Mouse (Mus musculus) forelimb bud, embryonic 11.5 days (tissue): ENCODE measurements at regions not wholly inside any gene's neighbourhood (a gene's known extent, or its start where the extent isn't known, plus 50 kb on each side); places are given as distances from the start of the nearest gene placed in this dataset.

Experiments
- DNase-seq: peaks from one replicate; pipeline ENCODE4 v3.0.0-alpha.2; 2012; ENCODE audit warnings: low read depth, low spot score

DNA sequence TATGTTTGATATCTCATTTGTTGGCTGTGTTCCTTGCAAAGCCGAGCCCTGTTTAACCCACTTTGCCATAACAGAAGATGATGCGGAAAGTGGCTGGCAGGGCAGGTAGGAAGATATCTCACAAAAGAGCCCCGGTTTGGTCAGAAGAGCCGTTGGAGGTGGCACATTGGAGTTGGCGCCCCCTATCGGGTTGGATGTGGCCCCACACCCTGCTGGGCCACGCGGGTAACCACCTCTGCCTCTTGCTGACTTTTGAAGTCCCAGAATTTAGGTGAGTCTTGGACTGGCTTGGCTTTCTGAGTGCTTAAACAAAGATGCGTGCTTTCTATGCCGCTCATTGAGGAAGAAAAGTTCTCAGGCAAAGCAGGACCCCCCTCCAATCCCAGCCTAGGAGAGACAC lies 56.1 kb downstream of the Gm4791 start:
- DNase-seq = no peak

DNA sequence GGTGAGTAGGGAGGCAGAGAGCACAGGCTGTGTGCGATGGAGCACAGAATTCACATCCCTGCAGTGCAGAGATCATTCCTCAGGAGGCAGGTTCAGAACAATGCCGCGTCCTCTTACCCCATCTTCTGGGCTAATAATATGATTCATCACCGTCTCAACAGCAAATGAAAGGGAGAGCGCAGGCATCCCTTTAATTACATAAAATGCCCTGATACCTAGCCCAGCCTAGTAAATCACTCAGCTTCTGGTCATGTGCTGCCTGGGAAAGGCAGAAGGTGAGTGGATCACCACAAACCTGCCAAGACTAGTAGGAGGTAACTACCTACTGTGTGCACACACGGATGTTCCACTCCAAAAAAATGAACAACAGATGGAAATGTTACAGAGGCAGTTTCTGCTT lies 57.0 kb downstream of the Gm4791 start:
- DNase-seq = no peak

DNA sequence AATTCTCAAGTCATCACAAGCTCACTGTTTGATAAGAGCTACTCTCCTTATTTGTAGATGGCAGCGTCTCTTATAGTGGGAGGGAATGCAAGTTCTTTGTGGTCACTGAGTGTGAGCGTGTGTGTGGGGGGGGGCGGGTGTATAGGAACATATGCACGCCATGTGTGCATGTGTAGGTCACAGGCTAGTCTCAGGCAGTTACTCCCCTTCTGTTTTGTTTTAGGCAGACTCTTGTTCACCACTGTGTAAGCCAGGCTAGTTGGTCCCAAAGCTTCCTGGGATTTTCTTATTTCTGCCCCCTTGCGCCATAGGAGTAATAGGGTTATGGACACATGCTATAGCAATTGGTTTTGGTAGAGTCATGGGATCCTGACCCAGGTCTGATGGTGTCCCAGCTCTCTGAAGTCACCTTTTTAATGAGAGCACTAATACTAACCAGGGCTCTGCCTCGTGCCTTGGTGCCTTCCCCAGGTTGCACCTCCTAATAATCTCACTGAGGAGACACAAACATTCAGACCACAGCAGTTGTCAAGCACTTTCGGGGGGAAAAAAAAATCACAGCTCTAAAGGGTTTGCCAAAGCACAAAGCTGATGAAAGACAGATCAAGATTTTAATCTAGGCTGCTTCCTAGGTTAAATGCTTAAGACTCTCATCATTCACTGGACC lies 60.9 kb downstream of the Gm4791 start:
- DNase-seq = no peak

DNA sequence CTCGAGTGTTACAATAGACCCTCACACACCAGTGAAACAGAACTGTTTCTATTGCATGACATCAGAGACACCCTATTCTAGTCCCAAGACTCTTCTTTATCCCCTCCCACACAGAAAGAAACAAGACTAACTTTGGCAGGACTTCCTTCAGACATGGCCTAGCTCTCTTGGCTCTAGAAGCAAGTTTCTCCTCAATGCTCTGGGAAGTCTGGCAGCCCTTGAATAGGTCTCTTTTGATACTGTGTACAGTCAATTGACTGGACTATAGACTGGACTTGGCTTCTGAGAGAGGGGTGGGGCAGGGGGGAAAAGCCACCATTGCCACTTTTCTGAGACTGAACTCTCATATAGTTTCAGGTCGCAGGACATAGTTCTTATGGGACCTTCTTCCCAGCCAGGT lies 62.2 kb downstream of the Gm4791 start:
- DNase-seq = no peak

DNA sequence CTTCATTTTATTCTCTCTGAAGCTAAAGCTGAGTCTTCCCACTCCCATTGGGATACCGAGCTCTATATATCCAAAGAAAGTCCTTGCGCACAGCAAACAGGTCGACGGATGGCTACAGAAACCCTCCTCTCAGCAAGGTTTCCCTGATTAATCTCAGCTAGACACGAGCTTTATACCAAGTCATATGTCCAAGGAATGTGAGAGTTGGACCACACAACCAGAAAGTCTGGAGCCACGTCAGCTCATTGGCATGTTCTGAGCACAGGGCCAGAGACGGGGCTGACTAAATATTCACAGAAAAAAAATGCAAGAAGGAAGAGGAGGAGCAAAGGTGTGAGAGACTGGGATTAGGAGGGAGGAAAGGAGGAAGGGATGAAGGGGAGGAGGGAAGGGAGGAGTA lies 64.0 kb downstream of the Gm4791 start:
- DNase-seq = no peak

DNA sequence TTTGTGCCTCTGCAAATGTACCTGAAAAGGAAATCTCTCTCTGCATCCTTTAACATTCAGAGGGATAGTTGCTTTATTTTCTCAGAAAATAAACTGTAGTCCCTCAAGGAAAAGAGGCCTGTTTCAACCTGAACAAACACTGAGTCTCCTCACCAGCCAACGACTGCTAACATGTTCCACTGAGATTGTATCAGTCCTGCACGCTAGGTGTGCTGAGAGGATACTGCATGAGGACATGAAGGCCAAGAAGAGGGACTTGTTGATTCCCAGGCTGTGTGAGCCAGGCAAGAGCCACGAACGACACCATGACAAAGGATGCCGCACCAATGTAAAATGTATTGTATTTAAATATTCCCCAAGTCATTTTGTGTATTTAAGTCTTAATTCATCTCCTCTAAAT lies 65.2 kb downstream of the Gm4791 start:
- no peak for DNase-seq

DNA sequence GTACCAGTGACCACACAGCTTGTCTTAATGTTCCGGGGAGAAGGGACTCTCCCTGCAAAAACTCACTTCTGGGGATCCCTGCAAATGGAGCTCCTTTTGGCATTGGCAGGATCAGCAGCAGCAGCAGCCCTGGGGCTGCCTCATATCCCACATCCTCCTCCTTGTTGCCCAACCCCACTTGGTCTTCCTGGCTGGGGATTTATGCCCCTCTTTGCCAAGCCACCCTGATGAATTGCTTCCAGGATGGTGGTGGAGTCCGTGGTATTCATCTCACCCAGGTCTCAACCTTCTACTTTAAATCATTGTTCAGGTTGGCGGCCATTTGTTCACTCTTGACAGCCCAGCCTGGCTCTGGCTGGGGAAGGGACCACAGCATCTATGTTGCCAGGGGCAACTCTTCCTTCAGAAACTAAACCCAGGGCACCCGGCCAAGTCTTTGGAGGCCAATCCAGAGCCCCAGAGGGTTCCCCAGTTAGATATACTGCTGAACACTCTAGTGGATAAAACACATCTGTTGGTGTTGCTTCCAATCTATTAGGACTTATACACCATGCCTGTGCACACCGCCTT lies 66.0 kb downstream of the Gm4791 start:
- DNase-seq = no peak

DNA sequence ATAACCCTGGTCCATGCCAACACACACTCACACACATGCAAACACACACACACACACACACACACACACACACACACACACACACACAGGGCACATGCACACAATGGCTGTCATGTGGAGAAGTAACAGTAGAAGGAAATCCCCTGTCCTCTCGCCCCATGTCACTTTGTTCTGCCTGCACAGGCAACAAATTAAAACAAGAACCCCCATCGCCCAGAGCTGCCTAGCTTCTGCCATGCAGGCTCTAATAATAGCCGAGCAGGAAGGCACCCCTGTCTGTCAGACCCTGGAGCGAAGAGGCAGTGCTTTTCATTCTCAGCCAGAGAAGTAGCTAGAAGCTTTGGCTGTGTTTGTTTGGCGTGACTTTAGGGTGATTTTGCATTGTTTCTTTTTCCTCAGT lies 70.9 kb downstream of the Gm4791 start:
- no peak for DNase-seq

DNA sequence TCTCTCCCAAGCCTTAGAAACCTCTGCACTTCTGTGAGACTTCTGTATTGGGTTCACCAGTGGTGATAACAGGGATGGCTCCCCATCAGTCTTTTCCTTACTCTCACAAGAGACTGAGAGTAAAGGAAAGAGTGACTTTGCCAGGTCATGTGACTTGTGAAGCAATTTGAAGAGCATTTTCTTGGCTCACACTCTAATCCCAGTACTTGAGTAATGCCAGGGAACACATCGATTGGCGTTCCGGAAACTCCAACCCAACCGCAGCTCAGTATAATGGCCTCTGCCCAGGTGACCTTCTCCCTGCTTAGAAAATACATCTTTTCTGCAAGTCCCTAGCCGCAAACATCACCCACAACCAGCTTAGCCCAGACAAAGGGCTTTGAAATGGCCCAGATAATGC lies 72.4 kb downstream of the Gm4791 start:
- DNase-seq = no peak

DNA sequence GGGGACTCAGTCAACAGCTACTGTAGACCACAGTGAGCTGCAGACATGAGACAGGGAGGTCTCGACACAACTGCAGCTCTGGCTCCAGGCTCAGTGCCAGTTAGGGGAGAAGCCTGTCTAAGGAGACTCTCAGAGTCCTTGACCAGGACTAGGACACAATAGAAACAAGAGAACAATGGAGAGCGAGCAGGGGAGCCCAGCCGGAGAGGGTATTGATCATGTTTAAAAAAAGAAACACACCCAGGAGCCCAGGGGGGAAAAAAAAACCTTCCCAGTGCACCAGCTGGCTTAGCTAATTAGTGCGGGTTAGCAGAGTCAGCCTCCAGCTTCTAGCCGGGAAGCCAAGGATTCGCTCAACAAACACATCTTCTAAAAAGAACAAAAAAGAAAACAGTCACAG lies 78.4 kb downstream of the Gm4791 start:
- DNase-seq = no peak

DNA sequence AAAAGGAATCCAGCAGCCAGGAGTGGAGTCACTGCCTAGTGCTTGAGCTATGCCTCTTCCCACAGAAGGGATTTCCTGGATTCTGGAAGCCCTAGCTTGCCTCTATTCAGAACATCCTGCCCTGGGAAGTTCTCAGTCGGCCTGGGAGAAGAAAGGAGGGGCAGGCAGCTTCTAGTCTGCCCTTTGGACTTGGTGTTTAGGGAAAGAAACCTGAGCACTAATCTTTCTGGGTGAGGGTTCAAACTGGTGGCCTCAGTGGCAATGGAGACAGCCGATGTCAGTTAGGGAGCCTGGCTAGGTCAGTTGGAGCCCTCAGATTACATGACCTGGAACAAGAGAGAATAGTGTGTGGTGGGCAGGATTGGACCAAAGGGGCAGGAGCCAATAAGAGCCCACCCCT lies 78.9 kb downstream of the Gm4791 start:
- no peak for DNase-seq

DNA sequence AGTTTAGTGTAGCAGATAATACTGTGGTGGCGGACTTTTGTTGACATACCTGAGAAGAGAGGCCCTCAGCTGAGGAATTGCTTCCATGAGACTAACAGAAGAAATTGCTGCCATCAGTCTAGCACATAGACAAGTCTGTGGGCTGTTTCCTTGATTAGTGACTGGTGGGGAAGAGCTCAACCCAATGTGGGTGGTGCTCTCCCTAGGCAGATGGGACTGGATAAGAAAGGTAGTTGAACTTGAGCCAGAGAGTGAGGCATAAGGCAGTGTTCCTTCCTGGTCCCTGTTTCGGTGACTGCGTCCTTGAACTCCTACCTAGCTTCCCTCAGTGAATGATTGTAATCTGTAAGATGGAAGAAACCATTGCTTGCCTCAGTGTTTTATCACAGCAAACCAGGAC lies 79.4 kb downstream of the Gm4791 start:
- DNase-seq = no peak

DNA sequence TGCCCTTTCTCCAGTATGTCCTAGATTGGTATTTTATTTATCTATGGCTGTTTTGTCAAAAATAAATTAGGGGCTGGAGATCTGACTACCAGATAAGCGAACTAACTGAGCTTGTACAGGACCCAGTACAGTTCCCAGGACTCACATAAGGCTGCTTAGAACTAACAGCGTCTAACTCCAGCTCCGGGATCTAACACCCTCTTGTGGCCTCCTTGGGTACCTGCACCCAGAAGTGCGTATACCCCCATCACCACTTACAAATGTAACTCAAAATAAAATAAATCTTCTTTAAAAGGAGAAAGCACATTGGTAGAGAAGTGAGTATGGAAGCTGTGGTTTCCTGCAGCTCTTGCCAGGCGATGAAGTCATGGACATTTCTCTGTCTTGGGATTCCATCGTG lies 82.9 kb downstream of the Gm4791 start:
- no peak for DNase-seq

DNA sequence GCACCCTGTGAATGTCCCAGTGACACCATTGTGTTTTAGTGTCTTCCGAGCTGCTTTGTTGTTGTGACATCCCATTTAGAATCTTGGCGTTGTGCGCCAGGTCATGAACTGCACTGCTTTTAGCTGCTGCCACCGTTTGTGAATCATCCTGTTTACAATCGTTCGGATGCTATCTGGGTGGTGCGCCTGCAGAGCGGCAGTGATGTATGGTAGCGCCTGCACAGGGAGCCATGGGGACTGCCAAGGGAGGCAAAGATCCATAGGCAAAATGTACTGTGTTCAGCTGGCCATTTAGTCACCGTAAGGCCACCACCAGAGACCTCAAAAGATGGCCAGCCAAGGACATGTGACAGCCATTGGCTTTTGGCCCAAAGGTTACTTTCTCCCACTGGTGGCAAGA lies 93.3 kb downstream of the Gm4791 start:
- no peak for DNase-seq

DNA sequence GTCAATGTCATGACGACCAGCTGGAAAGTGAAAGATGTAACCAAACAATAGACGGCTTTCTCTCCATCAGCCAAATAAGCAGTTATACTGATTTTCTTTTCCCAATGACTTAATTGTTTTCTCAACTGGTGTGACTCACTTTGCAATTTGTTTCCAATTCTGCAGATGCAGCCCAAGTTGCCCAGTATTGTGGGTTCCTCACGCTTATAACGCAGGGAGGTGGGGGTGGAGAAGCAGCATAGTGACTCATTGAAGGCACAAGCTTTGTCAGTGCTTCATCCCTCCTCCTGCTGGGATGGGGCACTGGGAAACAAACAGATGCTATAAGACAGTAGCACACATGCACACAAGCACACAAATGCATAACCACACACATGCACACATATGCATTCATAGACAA lies 97.1 kb downstream of the Gm4791 start:
- no peak for DNase-seq

DNA sequence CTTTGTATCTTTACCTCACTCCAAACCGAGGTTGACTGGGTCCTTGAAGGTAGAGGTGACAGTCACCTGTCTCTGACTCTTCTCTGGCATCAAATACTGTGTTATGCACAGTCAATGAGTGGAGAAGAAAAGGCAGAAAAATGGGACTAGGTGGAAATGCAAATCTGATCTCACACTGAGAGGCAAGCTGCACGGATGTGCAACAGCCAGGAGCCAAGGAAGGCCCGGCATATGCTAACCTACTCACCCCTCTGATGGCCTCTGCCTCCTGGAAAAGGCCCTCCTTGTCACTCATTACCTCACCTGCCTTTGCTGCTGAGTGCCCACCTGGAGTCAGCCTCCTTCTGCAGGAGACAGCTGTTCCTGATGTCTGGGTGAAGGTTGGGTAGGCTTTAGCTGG lies 104.8 kb downstream of the Gm4791 start:
- DNase-seq = no peak

DNA sequence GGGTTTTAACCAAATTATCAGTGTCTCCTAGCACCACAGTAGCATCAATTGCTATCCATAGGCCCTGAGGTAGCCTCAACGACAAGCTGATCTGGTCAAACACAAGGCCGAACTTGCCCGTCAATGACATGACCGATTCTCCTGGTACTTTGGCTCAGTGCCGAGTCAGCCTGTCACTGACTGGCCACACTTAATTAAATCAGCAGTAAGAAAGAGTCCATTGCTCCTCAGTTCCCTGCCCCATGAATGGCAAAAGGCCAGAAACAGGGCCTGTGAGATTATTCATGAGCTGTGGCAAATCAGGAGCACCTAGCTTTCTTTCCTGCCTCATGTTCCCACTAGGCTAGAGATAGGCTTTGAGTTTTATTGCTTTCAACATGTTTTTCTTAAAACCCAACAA lies 105.4 kb downstream of the Gm4791 start:
- no peak for DNase-seq

DNA sequence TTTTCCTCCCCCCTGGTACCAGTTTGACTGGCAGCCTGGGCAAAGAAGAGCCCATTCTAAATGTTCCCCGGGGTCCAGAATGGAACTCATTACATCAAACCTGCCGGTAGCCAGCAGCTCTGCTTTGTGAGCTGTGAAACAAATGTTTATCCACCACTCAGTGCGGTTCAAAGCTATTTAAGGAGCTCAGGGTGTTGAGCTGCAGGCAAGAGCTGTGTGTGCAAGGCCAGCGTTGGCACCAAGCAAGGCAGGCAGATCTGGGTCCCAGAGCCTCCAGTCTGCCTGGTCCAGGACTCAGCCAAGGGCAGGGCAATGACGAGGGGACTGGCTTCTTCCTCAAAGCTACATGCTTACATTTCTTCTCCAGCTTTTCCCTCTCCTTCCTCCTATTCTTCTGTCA lies 109.6 kb downstream of the Gm4791 start:
- no peak for DNase-seq

DNA sequence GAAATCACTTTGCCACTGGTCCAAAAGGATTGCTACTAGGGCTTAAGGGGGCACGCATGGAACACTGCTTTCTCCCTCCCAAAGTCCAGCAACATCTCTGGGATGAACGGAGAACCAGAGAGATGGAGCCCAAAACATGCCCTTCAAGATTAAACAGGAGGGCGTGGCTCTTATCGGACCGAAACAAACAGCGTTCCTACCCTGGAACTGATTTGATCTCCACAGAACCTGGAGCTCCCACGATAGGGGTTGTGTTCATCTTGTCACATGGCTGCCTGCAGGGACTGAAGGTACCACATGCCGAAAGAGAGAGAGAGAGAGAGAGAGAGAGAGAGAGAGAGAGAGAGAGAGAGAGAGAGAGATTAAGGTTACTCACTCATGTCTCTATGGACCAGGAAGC lies 120.7 kb downstream of the Gm4791 start:
- DNase-seq = no peak

DNA sequence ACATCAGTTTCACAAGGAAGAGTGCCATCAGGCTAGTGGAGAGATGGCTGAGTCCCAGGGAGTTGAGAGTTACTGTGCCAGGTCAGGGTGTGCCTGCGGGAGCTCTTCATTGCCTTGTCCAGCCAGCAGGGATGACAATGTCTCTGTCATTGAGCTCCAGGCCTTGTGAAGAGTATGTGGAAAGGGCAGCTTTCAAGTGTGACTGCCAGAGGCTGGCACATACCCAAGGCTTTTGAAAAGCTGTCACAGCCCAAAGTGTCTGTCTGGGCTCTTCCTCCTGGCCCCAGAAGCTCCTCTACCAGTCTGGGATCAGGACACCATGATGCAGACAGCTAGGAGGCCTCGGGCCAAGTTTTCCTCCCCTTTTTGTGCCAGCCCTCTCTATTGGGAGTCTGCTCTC lies 124.6 kb downstream of the Gm4791 start:
- DNase-seq = no peak

DNA sequence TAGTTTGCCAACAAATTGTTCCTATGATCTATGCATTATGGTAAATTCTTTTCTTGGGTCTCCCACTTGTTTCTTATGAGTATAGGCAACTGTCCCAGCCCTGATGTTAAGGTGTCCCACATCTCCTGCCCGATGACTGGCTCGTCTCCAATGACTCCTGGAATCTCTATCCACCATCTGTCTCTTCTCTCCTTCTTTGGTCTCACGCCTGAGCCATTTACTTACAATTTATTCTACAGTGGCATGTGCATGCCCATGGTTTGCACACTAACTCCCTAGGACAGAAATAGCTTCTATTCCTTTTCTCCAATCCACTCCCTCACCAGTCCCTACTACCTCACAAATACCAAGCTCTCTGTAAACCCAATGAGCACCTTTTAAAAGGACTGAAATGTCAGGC lies 127.0 kb downstream of the Gm4791 start:
- no peak for DNase-seq

DNA sequence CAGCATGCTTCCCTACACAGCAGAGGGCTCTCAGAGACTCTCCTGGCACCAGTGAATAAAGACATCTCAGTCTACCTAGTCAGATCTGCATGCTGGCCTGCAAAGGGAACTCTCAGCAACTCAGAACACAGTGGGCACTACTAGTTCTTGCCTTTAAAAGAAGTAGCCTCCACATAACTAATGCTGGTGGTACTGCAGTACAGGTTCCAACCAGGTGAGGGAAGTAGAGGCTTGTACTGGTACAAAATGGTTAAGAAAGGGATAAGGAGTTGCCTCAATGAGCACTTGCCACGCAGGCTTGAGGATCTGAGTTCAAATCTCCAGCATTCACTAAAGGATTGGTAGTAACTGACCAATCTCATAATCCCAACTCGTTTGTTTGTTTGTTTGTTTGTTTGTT lies 127.7 kb downstream of the Gm4791 start:
- DNase-seq = peak; percentile 21

DNA sequence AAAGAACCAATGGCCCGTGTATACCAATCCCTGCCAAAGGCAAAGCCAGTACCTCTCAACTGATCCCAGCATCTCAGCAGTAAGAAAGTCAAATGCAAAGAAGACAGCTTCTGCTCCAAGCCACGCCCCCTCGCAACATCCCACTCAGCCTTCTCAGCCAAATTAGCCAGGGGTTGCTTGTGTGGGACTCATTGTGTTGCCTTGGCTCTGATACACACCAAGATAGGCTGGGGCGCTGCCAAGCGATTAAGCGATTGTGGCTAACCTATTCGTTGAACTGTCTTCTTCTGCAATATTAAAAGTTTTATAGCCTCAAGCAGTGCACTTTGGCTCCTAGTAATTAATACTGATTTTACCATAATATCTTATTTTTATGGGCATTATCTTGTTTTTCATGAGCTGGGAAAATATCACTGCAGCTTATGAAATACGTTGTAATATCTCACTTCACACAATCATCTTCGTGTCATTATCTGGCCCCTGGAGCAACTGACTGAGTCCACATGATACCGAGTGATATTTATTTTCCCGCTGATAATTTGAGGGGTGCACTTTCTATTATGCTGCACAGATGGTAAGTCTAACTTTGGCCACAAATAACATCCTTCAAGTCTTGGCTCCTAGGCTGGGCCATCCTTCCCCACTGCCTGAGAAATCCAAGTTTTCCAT lies 129.3 kb downstream of the Gm4791 start:
- DNase-seq = no peak

DNA sequence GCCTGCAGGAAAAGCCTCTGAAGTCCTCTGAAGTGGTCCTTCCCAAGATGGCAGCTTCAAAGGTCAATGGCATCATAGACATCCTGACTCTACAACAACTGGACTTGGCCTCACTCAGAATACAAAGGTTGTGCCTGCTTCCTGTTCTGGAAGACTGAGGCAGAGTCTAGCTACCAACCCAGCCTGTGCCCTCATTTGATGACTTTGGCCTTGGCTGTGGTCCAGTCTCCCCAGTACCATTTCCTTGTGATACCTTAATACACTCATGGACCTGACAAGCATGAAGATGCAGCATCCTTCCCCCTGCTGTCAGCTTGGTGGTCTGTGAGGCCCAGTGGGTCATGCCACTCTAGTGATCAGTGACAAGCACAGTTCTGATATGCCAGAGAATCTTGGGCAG lies 130.6 kb downstream of the Gm4791 start:
- no peak for DNase-seq
